Mouse (Mus musculus) limb, embryonic 12.5 days (tissue): Measurements from ENCODE around the gene Ccrl2. TPM values are rescaled to one million over a fixed set of nuclear protein-coding genes. Genes with fewer than 3 reads are reported as not detected.

Source experiments
- ATAC-seq: fragments of 200-750 bp; cut with Nextera tagmentation; 2 replicates; pipeline ENCODE4 v1.8.0; 2017; ENCODE audit warnings: low read depth, moderate TSS enrichment; ENCODE audit not compliant: insufficient number of reproducible peaks, insufficient read depth, low FRiP score, low TSS enrichment
- H3K27ac ChIP-seq: fragments of 300-500 bp; sonication (generic); 2 replicates; pipeline ENCODE4 v1.5.1; 2016; ENCODE audit warnings: mild to moderate bottlenecking, moderate library complexity
- H3K27me3 ChIP-seq: fragments of 300-500 bp; sonication (generic); 2 replicates; pipeline ENCODE4 v1.6.1; 2016; ENCODE audit warnings: mild to moderate bottlenecking, moderate library complexity
- H3K36me3 ChIP-seq: fragments of 300-500 bp; sonication (generic); 2 replicates; pipeline ENCODE4 v1.6.1; 2016; ENCODE audit warnings: mild to moderate bottlenecking, moderate library complexity
- H3K4me1 ChIP-seq: fragments of 300-500 bp; sonication (generic); replicated peaks from 2 replicates; pipeline ENCODE4 v1.6.1; 2016
- H3K4me2 ChIP-seq: fragments of 300-500 bp; sonication (generic); 2 replicates; pipeline ENCODE4 v1.6.1; 2016; ENCODE audit warnings: mild to moderate bottlenecking, moderate library complexity
- H3K4me3 ChIP-seq: fragments of 300-500 bp; sonication (generic); replicated peaks from 2 replicates; pipeline ENCODE4 v1.5.1; 2016; ENCODE audit warnings: mild to moderate bottlenecking
- H3K9ac ChIP-seq: fragments of 300-500 bp; sonication (generic); replicated peaks from 2 replicates; pipeline ENCODE4 v1.6.1; 2016; ENCODE audit warnings: mild to moderate bottlenecking, moderate library complexity
- H3K9me3 ChIP-seq: fragments of 300-500 bp; sonication (generic); 2 replicates; pipeline ENCODE4 v1.6.1; 2016; ENCODE audit warnings: mild to moderate bottlenecking, moderate library complexity
- WGBS: fragments of 180-500 bp; shearing (Covaris S2); methylation state at CpG from one replicate; pipeline ENCODE4 v1.1.7; 2016; 5-methylcytosine and 5-hydroxymethylcytosine counted together
- polyA plus RNA-seq: library from polyadenylated mRNA; unstranded; fragments of >200 nt; fragmentation: Nextera tagmentation; extraction: Ambion mirVana; gene quantifications from 2 replicates; pipeline ENCODE4 v1.2.1, GENCODE M21; 2016

Ccrl2 gene
- polyA plus RNA-seq, 1 experiment from 2014 or later = 0.49 TPM

GRCm38 (mm10) chr9:111026791-111027190, 30.5 kb downstream of the Ccrl2 start:
- H3K4me2 ChIP-seq = no peak overlapping the region
- no peak overlapping the region for H3K4me3 ChIP-seq
- no peaks in the 10 kb centered on the region for H3K9me3 ChIP-seq
- no peaks in the 10 kb centered on the region for H3K27me3 ChIP-seq
- ATAC-seq = no peak
- WGBS = 90% methylated on average over 10 of the region's 10 CpGs
- no peaks in the 10 kb centered on the region for H3K36me3 ChIP-seq
- H3K27ac ChIP-seq = no peak overlapping the region
- no peak overlapping the region for H3K9ac ChIP-seq
- no peaks in the 10 kb centered on the region for H3K4me1 ChIP-seq

GRCm38 (mm10) chr9:111019022-111019421, 38.3 kb downstream of the Ccrl2 start, which contains the start of gene Ltf:
Gene Ltf (plus strand): TSS chr9:111019271.
- 81% methylated on average over 5 of the region's 5 CpGs for WGBS
- no peak for ATAC-seq
- no peaks in the 10 kb centered on the region for H3K9me3 ChIP-seq
- H3K36me3 ChIP-seq = no peaks in the 10 kb centered on the region
- no peaks in the 10 kb centered on the region for H3K27me3 ChIP-seq
- no peak within 1 kb of the TSS for H3K4me2 ChIP-seq
- peaks cover 7% of the 10 kb centered on the region for H3K4me1 ChIP-seq
- no peak within 1 kb of the TSS for H3K4me3 ChIP-seq
- no peak within 1 kb of the TSS for H3K27ac ChIP-seq
- H3K9ac ChIP-seq = no peak within 1 kb of the TSS

GRCm38 (mm10) chr9:111015658-111016057, 41.7 kb downstream of the Ccrl2 start:
- Histone ChIP-seq H3K27me3 (no peaks in the 10 kb centered on the region), H3K9me3 (no peaks in the 10 kb centered on the region), H3K4me2 (no peak overlapping the region), H3K9ac (no peak overlapping the region), H3K27ac (no peak overlapping the region), H3K4me1 (peaks cover 12% of the 10 kb centered on the region), H3K4me3 (no peak overlapping the region), H3K36me3 (no peaks in the 10 kb centered on the region)
- ATAC-seq = no peak
- 84% methylated on average over 4 of the region's 4 CpGs for WGBS

GRCm38 (mm10) chr9:111012041-111012440, 45.3 kb downstream of the Ccrl2 start:
- WGBS = 94% methylated on average over 3 of the region's 3 CpGs
- Histone ChIP-seq H3K4me3 (no peak overlapping the region), H3K4me2 (no peak overlapping the region), H3K27me3 (no peaks in the 10 kb centered on the region), H3K9ac (no peak overlapping the region), H3K36me3 (no peaks in the 10 kb centered on the region), H3K4me1 (0 out of 2 replicates have a peak, but pooled peaks cover 4% of the 10 kb centered on the region), H3K9me3 (no peaks in the 10 kb centered on the region), H3K27ac (no peak overlapping the region)
- no peak for ATAC-seq

DNA sequence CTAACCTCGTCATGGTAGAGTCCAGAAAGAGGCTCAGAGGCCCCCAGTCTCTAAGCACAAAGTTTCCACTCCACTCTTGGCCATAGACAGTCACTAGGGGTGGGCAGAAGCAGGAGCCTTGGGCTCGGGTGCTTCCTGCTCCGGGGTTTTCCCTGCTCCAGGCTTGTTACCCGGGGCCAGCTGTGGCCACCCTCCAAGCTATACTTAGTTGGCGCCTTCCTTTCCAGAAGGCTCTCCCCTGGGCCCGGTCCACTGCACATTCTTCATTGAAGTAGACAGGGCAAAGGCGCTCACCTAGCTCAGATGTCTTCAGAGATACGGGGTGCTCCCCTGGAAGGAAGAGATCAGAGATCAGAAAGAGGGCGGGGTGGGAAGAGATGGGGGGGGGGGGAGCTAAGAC, 45.8 kb downstream of the Ccrl2 start:
- Histone ChIP-seq H3K27me3 (no peaks in the 10 kb centered on the region), H3K36me3 (no peaks in the 10 kb centered on the region), H3K4me2 (no peak overlapping the region), H3K4me1 (0 out of 2 replicates have a peak, but pooled peaks cover 4% of the 10 kb centered on the region), H3K9ac (no peak overlapping the region), H3K27ac (no peak overlapping the region), H3K9me3 (no peaks in the 10 kb centered on the region), H3K4me3 (no peak overlapping the region)
- no peak for ATAC-seq
- 84% methylated on average over 9 of the region's 9 CpGs for WGBS

- H3K27me3 ChIP-seq = no peaks in the 10 kb centered on the region
- no peak overlapping the region for H3K4me3 ChIP-seq
- H3K27ac ChIP-seq = no peak overlapping the region
- H3K4me2 ChIP-seq = no peak overlapping the region
- H3K9me3 ChIP-seq = 0 out of 2 replicates have a peak, but pooled peaks cover 3% of the 10 kb centered on the region
- H3K9ac ChIP-seq = no peak overlapping the region
- no peaks in the 10 kb centered on the region for H3K36me3 ChIP-seq
- no peak for ATAC-seq
- 0 out of 2 replicates have a peak, but pooled peaks cover 4% of the 10 kb centered on the region for H3K4me1 ChIP-seq
- 70% methylated on average over 3 of the region's 3 CpGs for WGBS
Observed at GRCm38 (mm10) chr9:111009763-111010162, 47.6 kb downstream of the Ccrl2 start.

DNA sequence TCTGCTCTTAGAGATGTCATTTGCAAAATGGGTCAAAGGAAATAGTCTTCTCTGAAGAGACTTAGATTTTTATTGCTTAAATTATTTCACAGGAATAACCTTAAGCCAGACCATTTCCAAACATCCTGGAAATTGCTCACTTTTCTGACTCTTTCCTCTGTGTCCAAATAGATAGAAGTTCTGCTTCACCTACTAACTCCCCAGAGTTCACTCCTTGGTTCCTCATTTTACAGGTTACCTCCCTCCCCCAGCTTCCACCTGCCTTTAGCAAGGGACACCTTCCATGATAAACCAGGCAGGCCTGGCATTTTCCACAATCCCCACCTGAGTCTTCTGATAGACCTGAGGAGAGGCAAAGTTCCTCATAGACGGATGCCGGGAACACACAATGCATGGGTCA, 50.8 kb downstream of the Ccrl2 start:
- no peaks in the 10 kb centered on the region for H3K27me3 ChIP-seq
- WGBS = 95% methylated on average over 2 of the region's 2 CpGs
- H3K4me3 ChIP-seq = no peak overlapping the region
- no peaks in the 10 kb centered on the region for H3K36me3 ChIP-seq
- H3K27ac ChIP-seq = no peak overlapping the region
- no peak for ATAC-seq
- no peak overlapping the region for H3K9ac ChIP-seq
- H3K4me1 ChIP-seq = no peaks in the 10 kb centered on the region
- no peak overlapping the region for H3K4me2 ChIP-seq
- H3K9me3 ChIP-seq = 0 out of 2 replicates have a peak, but pooled peaks cover 3% of the 10 kb centered on the region

Other genes starting within 250 kb of the Ccrl2 start
- not detected in 2 replicates for gene Prss44, start 243.5 kb downstream of the Ccrl2 start, polyA plus RNA-seq
- not detected in 2 replicates for gene Prss43, start 230.8 kb downstream of the Ccrl2 start, polyA plus RNA-seq
- not detected in 2 replicates for gene Prss45, start 222.9 kb downstream of the Ccrl2 start, polyA plus RNA-seq
- gene Prss46, start 213.0 kb downstream of the Ccrl2 start, polyA plus RNA-seq = not detected in 2 replicates
- 0.65 and 0.72 TPM in 2 replicates for gene Prss50, start 199.6 kb downstream of the Ccrl2 start, polyA plus RNA-seq
- gene Als2cl, start 177.6 kb downstream of the Ccrl2 start, polyA plus RNA-seq = 1.6 and 2.9 TPM in 2 replicates
- gene Tmie, start 177.4 kb downstream of the Ccrl2 start, polyA plus RNA-seq = 0.68 and 0.87 TPM in 2 replicates
- gene Fam240a, start 140.7 kb downstream of the Ccrl2 start, polyA plus RNA-seq = not detected in 2 replicates
- gene Tdgf1, start 111.4 kb downstream of the Ccrl2 start, polyA plus RNA-seq = not detected in 2 replicates
- 0.05 and 0.31 TPM in 2 replicates for gene Lrrc2, start 106.0 kb downstream of the Ccrl2 start, polyA plus RNA-seq
- not detected in 2 replicates for gene Rtp3, start 66.9 kb downstream of the Ccrl2 start, polyA plus RNA-seq
- gene Ltf, start 38.2 kb downstream of the Ccrl2 start, polyA plus RNA-seq = 0.45 and 0.84 TPM in 2 replicates
- gene Lrrfip2, start 60.1 kb upstream of the Ccrl2 start, polyA plus RNA-seq = 45.0 and 45.9 TPM in 2 replicates
- 45.1 and 45.2 TPM in 2 replicates for gene Mlh1, start 214.3 kb upstream of the Ccrl2 start, polyA plus RNA-seq
- gene Epm2aip1, start 214.4 kb upstream of the Ccrl2 start, polyA plus RNA-seq = 41.2 and 46.4 TPM in 2 replicates